Mouse (Mus musculus) adrenal gland, postnatal 25 days (tissue): ENCODE measurements at regions not wholly inside any gene's neighbourhood (a gene's known extent, or its start where the extent isn't known, plus 50 kb on each side); places are given as distances from the start of the nearest gene placed in this dataset.

Experiments
- DNase-seq: peaks from one replicate; pipeline ENCODE4 v3.0.0; 2021; ENCODE audit warnings: mixed read lengths

DNA sequence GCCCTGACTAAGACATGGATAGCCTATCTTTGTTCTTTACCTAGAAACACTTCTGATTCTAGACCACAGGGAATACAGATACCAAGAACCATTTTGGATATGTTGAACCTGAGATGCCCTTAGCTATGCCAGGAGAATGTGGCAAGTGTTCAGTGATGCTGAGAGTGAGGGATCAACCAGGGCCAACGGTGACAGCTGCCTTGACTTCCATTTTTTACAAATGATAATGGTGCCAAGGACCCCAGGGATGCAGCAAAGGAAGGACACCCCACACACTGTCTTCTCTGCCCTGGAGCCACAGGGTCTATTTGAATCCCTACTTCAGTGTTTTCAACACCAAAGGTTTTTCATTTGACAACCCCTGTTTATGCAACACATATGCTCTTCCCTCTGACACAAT lies 174.4 kb downstream of the Gsdmc2 start:
- no peak for DNase-seq

DNA sequence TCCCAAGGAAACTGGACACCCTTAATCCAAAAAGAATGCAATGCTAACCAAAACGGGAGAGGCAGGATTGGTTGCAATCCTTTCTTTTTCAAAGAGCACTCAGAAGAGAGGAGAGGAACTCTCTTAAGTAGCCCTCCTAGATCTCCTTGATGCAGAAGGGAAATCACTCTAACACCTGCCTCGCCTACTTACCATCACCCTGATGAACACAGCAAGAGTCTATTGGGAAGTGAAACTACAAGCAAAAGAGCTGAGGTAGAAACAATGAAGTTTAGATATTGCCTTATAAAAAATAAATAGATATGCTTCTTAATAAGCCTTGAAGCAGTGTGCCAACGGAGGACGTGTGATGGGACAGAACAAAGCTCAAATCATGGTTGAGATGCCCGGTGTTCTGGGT lies 177.4 kb downstream of the Gsdmc2 start:
- no peak for DNase-seq

DNA sequence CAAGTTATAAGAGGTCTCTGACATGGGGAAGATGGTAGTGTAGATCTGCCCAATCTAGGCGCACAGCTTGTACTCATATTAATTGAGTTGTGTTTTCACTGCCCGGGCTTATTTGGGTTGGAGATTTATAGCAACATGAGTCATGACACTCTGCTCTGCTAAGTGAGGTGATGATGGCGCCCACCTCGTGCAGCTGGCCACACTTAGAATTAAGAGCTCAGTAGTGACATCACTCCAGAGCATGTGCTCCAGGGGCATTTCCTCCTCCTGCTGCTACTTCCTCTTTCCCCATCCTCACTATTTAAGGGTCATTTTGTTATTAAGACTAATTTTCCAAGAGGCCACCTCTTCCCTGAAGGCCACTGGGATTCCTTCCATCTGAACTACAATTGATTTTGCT lies 179.5 kb downstream of the Gsdmc2 start:
- DNase-seq, result no peak

DNA sequence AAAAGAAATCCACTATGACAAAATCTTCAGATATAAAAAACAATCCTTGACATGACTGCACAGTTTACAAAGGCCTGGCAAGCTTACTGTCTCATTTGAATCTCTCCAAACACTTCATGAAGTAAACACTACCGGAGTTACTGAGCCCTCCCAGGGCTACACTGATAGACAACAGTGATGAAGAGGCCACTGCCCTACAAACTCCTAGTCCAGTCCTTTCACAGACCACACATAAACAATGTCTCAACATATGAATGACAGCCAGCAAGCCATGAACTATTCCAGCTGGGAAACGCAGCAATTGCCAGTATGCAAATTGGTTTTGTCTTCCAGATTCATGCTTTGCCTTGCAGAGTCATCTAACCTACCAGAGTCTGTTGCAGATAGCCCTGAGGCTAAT lies 180.1 kb downstream of the Gsdmc2 start:
- no peak for DNase-seq

DNA sequence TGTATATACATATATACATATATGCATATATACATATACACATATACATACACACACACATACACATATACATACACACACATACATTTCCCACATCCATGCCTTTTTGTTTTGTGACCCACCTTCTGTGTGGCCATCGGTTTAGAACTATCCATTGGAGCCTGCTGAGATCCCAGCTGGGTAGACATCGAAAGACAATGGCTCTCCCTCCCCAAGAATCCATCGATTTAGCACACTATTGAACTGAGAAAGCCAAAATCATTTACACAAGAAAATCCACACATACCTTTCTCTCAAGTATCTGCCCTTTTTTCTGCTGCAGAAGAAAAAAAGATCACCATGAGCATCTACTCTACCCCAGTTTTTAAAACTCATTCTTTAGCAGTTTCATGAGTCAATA lies 182.8 kb downstream of the Gsdmc2 start:
- DNase-seq, result no peak

DNA sequence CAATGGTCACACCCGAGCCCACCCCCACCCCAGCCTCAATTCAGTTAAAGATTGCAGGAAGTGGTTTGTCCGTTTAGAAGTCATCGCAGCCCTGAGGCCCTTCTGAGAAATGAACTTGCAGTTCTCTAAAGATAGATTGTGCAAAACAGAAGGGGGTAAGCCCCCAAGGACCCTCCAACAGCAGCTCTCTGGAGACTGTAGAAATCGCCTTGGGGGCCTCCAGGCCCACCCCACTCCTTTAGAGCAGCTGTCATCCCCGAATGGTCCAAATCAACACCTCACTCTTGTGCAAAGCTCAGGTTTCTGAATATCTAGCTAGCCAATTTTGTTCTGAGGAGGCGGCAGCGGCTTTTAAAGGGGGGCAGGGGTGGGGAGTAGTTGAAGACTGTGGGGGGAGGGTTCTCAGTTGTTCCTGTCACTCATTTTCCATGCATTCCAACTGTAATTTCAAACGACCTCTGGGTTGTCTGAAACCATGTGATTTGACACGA lies 186.9 kb downstream of the Gsdmc2 start:
- DNase-seq, result no peak

DNA sequence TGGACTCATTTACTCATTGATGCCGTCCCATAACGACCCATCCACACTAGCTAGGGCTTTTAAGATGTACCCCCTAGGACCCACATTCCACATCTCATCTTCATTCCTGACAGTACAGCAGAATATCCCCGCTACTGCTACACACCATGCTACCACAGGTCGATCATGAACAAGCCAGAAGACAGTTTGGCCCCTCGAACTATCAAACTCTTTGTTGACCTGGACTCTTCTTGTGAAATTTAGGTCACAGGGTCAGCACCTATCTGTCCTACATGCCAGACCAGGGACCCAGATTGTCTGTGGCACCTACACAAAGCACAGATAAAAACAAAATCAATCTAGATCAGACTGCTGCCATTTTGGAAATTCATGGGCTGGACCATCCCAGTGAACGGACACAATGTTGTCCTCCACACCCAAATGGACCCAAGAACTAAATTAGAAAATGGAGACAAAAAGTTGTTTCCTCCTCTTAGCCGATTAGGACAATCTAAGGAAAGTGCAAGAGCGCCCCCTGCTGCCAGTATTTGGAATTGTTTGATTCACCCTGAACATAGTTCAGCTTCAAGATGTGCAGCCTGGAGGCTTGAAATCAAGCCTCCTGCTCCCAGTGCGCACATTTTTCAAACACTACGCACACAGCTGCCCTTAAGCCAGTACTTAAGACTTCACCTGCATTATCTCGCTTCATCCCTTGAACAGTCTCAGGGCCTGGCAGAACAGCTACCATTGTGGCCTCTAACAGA lies 192.6 kb downstream of the Gsdmc2 start:
- peak; percentile 87 for DNase-seq

DNA sequence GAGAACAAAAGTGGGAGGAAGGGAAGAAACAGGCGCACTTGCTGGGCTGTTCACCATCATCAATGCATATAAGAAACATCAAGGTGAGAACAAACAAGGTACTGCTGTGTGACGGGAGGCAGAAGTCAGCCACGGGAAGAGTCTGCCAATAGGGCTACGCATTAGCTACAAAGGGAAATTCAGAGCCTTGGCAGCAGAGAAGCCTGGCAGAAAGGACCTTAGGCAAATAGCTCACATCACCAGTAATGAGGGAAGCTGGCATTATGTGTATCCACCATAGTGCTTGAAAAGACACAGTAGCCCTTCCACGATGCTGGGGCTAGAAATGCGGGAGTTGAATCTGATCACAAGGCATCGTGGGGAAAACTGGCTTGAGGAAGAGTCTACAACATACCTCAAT lies 193.9 kb downstream of the Gsdmc2 start:
- DNase-seq, result no peak

DNA sequence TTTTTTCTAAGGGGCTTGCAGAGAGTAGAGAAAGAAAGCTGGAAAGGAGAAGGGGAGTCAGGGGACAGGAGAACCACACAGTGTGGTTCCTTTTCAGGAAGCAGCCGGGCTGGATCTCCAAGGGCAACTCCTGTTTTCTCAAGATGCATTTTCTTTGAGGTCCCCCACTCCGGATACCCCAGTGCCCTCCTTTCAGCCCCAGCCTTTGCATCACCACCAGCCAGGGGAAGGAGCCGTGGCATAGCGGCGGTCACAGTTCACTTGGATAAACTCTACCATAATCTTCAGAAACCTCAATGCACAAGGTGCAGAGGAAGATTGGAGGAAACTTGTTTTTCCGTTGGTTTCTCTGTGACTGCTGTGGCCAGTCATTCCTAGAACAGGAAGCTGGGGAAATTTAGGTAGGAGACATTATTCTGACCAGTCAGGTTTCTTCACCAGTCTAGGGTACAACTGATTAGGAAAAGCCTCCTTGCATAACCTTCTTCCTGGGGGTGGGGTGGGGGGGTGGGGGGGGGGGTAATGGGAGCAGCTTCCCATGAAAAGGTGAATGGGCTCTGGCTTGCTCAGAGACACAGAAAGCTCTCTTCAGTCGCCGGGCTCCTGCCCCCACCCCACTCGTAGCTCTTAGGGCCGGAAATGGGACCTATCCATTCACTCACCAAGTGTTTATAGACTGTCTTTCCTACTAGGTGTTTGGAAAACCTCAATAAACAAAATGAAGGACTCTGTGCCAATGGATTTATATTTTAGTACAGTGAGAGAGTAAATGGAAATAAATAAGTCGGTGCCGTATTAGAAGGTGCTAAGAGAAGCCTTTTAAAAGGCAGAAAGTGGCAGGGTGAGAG lies 196.6 kb downstream of the Gsdmc2 start:
- DNase-seq, result no peak

DNA sequence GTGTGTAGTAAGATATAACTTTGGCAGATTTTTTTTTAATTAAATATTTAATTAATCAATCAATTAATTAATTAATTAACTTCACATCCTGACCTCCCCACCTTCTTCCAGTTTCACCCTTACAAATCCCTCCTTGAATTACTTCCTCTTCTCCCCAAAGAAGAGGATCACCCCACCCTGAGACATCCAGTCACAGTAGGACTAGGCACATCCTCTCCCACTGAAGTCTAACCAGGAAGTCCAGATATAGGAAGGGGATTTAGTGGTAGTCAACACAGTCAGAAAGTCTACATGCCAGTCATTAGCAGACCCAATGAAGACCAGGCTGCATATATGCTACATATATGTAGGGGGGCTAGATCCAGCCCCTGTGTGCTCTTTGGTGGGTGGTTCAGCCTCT lies 220.2 kb downstream of the Gsdmc2 start:
- DNase-seq, result no peak

DNA sequence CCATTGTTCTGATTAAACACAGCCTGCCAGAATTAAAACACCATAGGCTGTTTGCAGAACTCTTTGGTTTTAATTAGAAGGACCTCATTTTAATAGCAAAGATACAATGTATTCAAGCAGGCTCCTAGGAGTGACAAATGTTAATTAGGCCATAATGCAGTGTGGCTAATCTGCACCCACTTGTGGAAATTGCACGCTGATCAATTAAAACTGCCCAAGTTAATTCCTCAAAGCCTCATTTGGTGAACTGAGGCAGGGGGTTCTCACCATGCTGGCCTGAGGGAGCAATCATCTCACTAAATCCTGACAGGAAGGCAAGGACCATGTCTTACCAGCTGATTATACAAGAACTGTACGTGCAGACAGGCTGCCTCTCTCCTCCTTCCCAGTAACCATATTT lies 220.7 kb downstream of the Gsdmc2 start:
- no peak for DNase-seq

DNA sequence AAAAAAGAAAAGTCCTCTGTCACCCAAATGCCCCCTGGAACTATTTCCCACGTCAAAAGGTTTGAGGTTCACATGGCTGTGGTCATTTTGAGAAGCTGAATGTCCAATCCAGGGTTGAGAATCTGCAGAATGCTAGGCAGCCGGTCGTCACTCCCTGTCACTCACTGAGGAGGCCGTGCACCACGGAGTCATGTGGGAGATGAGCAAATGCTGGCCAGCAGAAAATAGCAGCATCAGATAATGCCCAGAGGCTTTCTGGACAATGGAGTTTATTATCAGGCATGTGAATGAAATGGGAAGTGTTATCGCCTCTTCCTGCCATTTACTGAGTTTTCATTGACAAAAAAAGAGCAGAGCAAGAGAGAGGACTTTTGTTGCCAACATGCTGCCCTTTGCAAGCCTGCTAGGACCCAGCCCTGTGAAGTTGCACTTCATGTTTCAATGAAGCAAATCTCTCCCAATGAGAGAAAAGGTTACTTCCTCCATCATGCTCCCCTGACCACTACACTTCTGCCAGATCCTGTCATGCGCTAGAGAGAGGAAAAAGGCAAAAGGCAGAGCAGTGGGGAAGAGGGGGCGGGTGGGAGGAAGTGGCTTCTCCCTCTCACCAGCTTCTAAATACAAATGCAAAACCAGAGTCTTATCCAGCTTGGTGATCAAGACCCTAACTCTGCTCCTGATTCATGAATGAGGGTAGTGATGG lies 228.3 kb downstream of the Gsdmc2 start:
- DNase-seq, result no peak

DNA sequence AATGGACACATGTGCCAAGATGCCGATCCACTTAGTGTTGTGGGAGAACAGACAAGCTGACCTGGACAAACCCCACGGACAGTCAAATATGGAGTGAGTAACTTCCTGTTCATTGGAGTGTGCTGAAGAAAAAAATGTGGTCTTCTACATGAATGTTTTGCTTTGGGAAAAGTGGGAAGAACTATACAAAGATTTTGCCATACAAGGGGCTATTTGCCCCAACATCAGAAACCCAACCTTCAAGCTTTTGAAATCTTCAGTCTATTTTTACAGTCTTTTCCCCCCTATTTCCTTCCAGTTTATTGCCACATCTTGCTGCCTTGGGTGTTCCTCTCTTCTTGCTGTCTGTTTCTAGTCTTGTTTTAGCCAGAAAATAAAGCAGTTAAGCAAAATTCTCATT lies 230.8 kb downstream of the Gsdmc2 start:
- no peak for DNase-seq

DNA sequence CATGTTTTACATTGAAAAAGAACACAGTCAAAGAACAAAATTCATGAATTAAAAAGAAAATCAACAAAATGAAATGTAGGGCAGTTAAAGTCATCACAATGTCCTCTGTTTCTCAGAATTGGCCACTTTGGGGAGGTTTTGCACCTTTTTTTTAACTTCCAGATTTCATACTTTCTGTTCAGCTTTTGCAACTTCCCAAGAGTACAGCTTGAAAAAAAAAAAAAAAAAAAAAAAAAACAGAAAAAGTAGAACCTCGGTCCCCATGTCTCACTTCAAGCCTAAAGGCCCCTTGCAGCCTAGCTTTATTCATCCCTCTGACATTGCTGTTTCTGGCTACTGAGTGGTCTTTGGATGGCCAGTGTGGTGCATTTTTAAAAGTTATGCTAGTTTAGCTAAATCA lies 231.9 kb downstream of the Gsdmc2 start:
- no peak for DNase-seq

DNA sequence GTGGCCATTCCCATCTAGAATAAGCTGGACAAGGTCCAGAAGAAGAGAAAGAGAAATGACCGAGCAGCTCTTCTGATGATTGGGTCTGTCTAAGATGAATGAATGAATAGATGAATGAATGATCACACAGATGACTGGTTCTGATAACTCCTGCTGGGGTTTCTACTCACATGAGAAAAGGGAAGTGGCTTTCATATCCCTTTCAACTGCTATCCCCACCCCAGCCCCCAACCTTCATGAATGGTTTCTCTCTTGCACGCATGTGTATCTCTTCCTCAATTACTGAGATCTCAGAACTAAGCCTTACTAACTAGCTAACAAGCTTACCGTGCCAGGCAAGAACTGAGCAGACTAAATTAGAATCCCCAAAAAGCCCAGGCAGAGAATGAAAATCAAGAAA lies 233.8 kb downstream of the Gsdmc2 start:
- DNase-seq, result no peak

DNA sequence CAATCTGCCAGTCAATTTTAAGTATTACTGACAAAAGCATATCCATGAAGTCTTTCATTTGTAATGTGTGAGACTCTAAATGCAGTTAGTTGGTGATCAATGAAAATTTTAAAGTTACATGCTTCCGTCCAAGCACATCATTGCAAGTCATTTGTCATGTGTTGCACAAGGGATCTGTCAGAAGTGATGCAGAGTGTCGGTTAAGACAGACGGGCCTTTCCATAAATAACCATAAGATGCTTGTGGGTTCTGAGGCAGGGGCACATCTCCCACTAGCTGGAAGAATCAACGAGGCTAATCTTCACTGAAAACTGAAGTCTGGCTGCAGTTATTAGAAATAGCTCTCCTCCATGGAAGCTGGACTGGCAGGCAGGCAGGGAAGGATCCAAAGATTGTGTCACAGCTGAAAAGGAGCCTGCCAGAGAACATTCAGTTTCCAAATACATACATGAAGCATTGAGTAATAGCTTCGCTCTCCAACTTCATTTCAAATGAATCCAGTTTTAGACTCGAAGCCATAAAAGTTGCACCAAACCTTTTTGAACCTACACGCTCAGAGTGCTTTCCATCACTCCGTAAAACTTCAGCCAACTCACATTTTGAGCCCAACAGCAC lies 241.8 kb downstream of the Gsdmc2 start:
- DNase-seq, result no peak

DNA sequence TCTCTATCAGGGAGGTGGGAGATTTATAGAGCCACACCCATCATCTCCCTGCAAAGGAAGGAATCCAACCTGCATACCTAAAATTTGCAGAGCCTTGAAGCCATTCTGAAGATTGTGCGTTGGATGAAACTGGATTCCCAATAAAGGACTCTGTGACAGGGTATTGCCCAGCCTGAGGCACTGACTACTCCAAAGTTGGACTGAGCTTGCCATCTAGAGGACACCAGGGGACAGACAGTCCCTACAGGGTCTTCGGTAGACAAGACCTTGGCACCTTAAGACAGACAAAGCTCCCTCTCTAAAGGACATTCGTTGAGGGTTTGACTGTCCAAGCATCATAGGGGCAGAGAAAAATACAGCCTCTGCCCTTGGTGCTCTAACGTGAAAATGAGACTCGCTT lies 243.4 kb downstream of the Gsdmc2 start:
- DNase-seq, result peak; percentile 41

DNA sequence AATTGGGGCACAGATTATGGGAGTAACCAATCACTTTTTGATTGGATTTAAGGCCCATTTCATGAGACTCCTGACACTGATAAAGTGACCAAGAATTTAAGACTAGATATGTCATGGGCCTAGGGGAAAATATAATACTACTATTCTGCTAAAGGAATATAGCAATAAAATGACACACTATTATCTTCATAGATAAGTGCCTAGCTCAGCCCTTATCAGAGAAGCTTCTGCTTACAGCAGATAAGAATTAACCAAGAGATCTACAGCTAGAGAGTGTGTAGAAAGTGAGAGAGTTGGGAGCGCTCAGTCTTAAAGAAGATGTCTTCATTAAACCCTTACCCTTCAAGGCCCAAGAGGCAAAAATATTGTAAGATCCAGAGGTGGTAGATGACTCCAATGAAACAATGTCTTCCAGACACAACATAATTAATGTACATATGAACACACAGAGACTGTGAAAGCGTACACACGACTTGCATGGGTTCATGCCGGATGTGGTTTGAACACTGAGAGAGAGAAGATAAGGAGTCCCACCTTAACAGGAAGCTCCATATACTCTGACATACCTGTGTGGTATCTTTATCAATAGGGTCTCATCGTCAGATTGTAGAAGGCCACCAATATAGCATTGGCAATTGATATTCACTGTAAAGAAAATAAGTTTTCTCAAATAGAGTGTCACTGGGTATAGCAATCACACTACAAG lies 252.1 kb downstream of the Gsdmc2 start:
- no peak for DNase-seq

DNA sequence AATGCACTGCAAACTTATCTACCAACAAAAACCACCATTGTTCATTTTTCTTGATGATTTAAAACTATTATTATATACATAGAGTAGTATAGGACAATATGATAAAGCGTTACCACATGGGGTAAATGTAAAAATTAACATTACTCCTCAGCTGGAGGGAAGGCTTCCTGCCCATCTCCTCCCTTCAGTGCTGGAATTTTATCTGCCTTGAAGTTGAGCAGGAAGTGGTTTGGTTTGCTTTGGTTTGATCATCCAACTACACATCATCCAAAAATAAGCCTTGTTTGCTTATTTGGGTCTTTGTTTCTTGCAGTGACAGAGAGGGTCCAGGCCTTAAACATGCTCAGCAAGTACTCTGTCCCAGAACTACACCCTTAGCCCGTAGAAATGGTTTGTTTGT lies 285.7 kb downstream of the Gsdmc2 start:
- DNase-seq, result no peak

DNA sequence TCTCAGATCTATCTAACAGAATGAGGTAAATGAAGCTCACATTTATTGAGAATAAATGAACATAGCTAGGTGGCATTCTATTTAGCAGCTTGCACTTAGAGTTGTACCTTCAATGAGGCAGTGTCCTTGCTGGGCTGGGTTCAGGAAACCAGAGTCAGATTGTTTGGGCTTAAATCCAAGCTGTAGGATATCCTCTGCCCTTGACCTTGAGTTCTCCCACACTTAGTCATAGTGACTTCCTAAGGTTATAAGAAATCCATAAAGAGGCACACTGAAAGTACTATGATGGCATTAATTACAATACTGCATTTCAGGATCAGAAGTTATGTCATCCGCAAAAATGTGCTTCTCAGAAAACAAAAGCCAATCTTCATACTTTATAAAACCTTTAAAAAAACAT lies 286.3 kb downstream of the Gsdmc2 start:
- DNase-seq, result no peak

DNA sequence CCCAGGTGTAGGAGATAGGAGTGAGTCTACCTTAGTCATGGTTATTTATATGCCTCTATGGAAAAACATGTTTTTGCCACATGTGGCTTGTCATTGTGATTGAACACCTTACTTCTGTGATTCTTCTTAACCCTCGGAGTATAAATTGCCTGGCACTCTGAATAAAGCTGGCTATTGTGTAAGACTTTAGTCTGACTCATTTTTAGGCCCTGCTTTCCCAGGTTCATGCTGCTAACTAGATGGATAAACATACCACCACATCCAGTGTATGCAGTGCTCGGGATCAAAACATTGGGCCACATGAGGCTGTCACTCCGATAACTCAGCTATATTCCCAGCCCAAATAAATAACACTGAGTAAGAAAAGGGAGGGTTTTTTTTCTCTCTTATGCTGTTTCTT lies 287.2 kb downstream of the Gsdmc2 start:
- no peak for DNase-seq

DNA sequence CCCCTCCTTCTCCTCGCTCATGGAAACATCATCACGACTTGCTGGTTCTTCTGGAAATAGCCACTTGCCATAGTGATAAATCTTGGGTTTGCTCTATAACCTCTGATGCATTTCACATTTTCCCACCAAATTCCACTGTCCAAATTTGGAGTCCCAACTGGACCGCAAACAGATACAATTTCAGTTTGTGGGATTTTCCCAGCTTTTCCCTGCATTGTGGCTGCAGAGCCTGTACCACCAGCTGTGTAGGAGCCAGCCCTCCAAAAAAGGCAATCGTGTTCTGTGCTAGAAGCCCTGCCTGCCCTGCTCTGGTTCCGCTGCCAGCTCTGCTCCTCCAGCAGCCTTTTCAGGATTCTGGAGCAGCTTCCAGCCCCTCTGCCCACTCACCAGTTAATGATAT lies 291.4 kb downstream of the Gsdmc2 start:
- DNase-seq, result no peak
